8 mouse cellular contexts compared by ENCODE assay signal in the genomic region with DNA sequence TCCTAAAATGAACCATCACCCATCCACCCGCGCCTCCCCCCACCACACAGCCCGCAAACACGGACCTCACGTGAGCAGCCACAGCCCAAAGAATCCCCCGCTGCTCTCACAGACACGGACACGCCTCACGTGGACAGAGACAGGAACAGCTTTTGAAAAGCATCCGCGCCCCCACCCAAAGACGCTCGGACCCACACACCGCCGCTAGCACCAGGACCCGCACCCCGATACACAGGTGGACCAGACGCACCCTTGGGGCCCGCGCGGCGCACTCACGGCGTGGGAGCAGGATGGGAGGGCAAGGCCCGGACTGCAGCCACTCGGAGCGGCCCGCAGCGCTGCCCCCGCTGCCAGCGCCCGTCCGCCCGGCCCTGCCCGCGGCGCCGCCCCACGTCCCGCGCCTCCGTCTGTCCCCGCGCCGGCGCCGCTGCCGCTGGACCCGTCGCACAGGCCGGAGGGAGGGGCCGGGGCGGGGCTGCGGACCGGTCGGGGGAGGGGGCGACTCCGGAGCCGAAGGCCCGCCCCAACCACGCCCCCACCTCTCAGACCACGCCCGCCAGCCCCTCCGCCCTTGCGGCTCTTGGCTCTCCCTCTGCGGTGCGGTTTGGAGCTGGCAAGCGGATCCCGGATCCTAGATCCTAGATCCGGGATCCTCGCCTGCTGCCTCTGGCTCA. TPM values are rescaled to one million over a fixed set of nuclear protein-coding genes. Genes with fewer than 3 reads are reported as not detected.
A peak's percentile ranks its signal among the peaks of the same experiment; 100 is the strongest.
DNase-seq lines count a peak whose midpoint lies in the region; ATAC-seq lines count a peak whose summit lies in the region.

A gene (minus strand): TSS at position 445 of the 674 bp plus-strand sequence.

- peak; percentile 78 for ATAC-seq in megakaryocyte, adult 5-6 weeks (ENCODE audit: poor library complexity, severe bottlenecking)

- DNase-seq in adrenal gland, adult (ENCODE audit: inconsistent age in 2 of 2, low spot score in 1 of 2), result peak; percentile 94 to 98
- DNase-seq in embryo, embryonic 10 days (ENCODE audit: low spot score), result peak; percentile 83
- peak; percentile 95 for DNase-seq in gastrocnemius, postnatal 10 days
- peak; percentile 85 for DNase-seq in induced T-regulatory cell, adult 2 months (ENCODE audit: low read depth)
- peak; percentile 70 to 89 for DNase-seq in left cerebral cortex, adult 8-10 months (ENCODE audit: low spot score in 2 of 2)
- DNase-seq in right cerebral cortex, adult 2 months (ENCODE audit: low spot score in 2 of 2), result peak; percentile 84 to 88
- DNase-seq in urinary bladder, postnatal 10 days (ENCODE audit: low spot score), result peak; percentile 80

RNA-seq across cellular contexts. Expression of the gene that starts here (rescaled TPM):
- total RNA-seq in gastrocnemius, postnatal 10 days (2021), result 10 to 100 TPM; 18.8 to 29.4 TPM
- total RNA-seq in left cerebral cortex, adult 8-10 months (2022), result 100 to 1,000 TPM; 137 to 154 (median 148) TPM
- 14.8 and 19.7 TPM in 2 replicates for total RNA-seq in megakaryocyte, adult 5-6 weeks (2015)
- 10.9 and 15.3 TPM in 2 replicates for total RNA-seq in megakaryocyte, adult 5-6 weeks (2017)

Comparison
In these comparisons a context has a peak if more than half of its experiments do, and no peak if none do; other contexts are left out.
1. Peak in every context shown above with its lines: DNase-seq and ATAC-seq.
2. RNA of the gene that starts here (total RNA-seq): 137 to 154 TPM in left cerebral cortex, adult 8-10 months; 18.8 to 29.4 TPM in gastrocnemius, postnatal 10 days and 10.9 to 19.7 TPM in megakaryocyte, adult 5-6 weeks; every median in the first group is over 4 times any median in the second.